Comparison of ENCODE assay signal across 11 mouse cellular contexts in the genomic region with DNA sequence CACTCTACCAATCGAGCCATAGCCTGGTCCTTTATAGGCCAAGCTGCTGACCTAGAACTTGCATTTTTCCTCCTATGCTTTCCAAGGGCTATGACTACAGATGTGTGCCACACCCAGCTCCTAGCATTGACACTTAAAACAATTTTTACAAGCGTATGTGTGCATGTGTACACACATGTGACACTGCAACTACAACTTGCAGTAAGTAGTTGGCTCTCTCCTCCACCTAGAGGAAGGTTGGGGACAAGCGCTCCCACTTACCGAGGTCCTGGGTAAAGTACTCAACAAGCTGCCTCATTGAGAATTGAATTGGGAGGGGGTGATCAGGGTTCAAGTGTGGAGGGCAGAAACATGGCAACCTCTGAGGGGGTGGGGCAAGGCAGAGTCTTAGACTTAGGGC. TPM values are rescaled to one million over a fixed set of nuclear protein-coding genes. Genes with fewer than 3 reads are reported as not detected.
DNase-seq lines count a peak whose midpoint lies in the region; ATAC-seq and TF ChIP-seq lines count a peak whose summit lies in the region.
"Had no signal": no experiment of that assay in that cellular context is flagged by ENCODE, and none has a peak within 500 bp of the region (broad histone marks: within the 10 kb centered on the region; RNA-seq: fewer than 3 reads in every experiment).

No protein-coding gene starts in this region.

- no peaks in the 10 kb centered on the region; the same call in 1 of the 2 replicates for H3K36me3 ChIP-seq in forebrain, embryonic 10.5 days (replicated peaks)
- no peaks in the 10 kb centered on the region; the same call in 1 of the 2 replicates for H3K36me3 ChIP-seq in forebrain, embryonic 16.5 days (ENCODE audit: control insufficient read depth, insufficient read depth)
- no peaks in the 10 kb centered on the region for H3K36me3 ChIP-seq in kidney, embryonic 16.5 days (ENCODE audit: insufficient read depth, low read length)
- peaks cover 0 to 19% of the 10 kb centered on the region in 2 experiments for H3K36me3 ChIP-seq in CH12.LX (replicated peaks in 1 of 2; ENCODE audit: control insufficient read depth in 1 of 2, insufficient read depth in 1 of 2, low read length in 1 of 2)
- H3K36me3 ChIP-seq in intestine, postnatal 0 days (ENCODE audit: control insufficient read depth, insufficient read depth): no peaks in the 10 kb centered on the region; the same call in 1 of the 2 replicates
- H3K36me3 ChIP-seq: hindbrain, embryonic 15.5 days; liver, embryonic 12.5 days had no signal

- TF ChIP-seq CTCF in CH12.LX (conservative IDR thresholded peaks at IDR 0.05 in 1 of 2, IDR thresholded peaks at IDR 0.05 in 1 of 2; ENCODE audit: low read depth in 2 of 2, low read length in 2 of 2): peak in 1 of 2 experiments; percentile 52; a peak in 2 of 4 replicates
- peak; percentile 64 for TF ChIP-seq CTCF in intestine, postnatal 0 days (IDR thresholded peaks at IDR 0.05; ENCODE audit: low read depth)

- H3K9me3 ChIP-seq in forebrain, embryonic 10.5 days: no peaks in the 10 kb centered on the region
- no peaks in the 10 kb centered on the region for H3K9me3 ChIP-seq in forebrain, embryonic 16.5 days (ENCODE audit: control insufficient read depth, low read length)
- H3K9me3 ChIP-seq in kidney, embryonic 16.5 days (ENCODE audit: low read length): no peaks in the 10 kb centered on the region
- H3K9me3 ChIP-seq in CH12.LX (replicated peaks; ENCODE audit: low read length): no peaks in the 10 kb centered on the region
- no peaks in the 10 kb centered on the region for H3K9me3 ChIP-seq in intestine, postnatal 0 days (ENCODE audit: control insufficient read depth)
- H3K9me3 ChIP-seq: hindbrain, embryonic 15.5 days; liver, embryonic 12.5 days had no signal

- no peaks in the 10 kb centered on the region for H3K27me3 ChIP-seq in forebrain, embryonic 10.5 days (ENCODE audit: poor library complexity, severe bottlenecking)
- H3K27me3 ChIP-seq in forebrain, embryonic 16.5 days (replicated peaks; ENCODE audit: control insufficient read depth, insufficient read depth, low read length): no peaks in the 10 kb centered on the region
- H3K27me3 ChIP-seq in kidney, embryonic 16.5 days (ENCODE audit: insufficient read depth, low read length): no peaks in the 10 kb centered on the region
- no peaks in the 10 kb centered on the region for H3K27me3 ChIP-seq in CH12.LX (replicated peaks)
- no peaks in the 10 kb centered on the region for H3K27me3 ChIP-seq in intestine, postnatal 0 days (replicated peaks; ENCODE audit: control insufficient read depth, insufficient read depth, low read length)
- H3K27me3 ChIP-seq: hindbrain, embryonic 15.5 days; liver, embryonic 12.5 days had no signal

- TF ChIP-seq RAD21 in CH12.LX (IDR thresholded peaks at IDR 0.05; ENCODE audit: low read depth, low read length): peak; percentile 24

- WGBS in forebrain, embryonic 10.5 days: 82% methylated on average over 4 of the region's 4 CpGs
- 83% methylated on average over 4 of the region's 4 CpGs for WGBS in forebrain, embryonic 16.5 days
- 86% methylated on average over 4 of the region's 4 CpGs for whole genome bisulfite sequencing in kidney, embryonic 16.5 days
- 74% methylated on average over 4 of the region's 4 CpGs for WGBS in intestine, postnatal 0 days

- ATAC-seq in forebrain, embryonic 16.5 days: no peak
- ATAC-seq in kidney, embryonic 16.5 days (ENCODE audit: low FRiP score, low TSS enrichment): peak; percentile 11; the same call in 1 of the 2 replicates
- ATAC-seq in intestine, postnatal 0 days: peak; percentile 37; the same call in 1 of the 2 replicates
- ATAC-seq: liver, embryonic 12.5 days had no signal

- peaks cover 27% of the 10 kb centered on the region for H3K4me1 ChIP-seq in forebrain, embryonic 10.5 days
- H3K4me1 ChIP-seq in forebrain, embryonic 16.5 days (replicated peaks; ENCODE audit: control insufficient read depth, insufficient read depth, low read length): peaks cover 16% of the 10 kb centered on the region
- H3K4me1 ChIP-seq in kidney, embryonic 16.5 days (ENCODE audit: insufficient read depth, low read length): peaks cover 16% of the 10 kb centered on the region; the same call in 1 of the 2 replicates
- peaks cover 5 to 13% of the 10 kb centered on the region in 2 experiments; a peak in 3 of 4 replicates for H3K4me1 ChIP-seq in CH12.LX (ENCODE audit: control insufficient read depth in 1 of 2, insufficient read depth in 2 of 2)
- H3K4me1 ChIP-seq in intestine, postnatal 0 days (replicated peaks; ENCODE audit: control insufficient read depth, insufficient read depth, low read length): peaks cover 5% of the 10 kb centered on the region; the same call in 1 of the 2 replicates

- TF ChIP-seq EP300 in CH12.LX (IDR thresholded peaks at IDR 0.05; ENCODE audit: low read length): no peak

- H3K27ac ChIP-seq in forebrain, embryonic 10.5 days: peak overlapping the region; percentile 79
- no peak overlapping the region for H3K27ac ChIP-seq in forebrain, embryonic 16.5 days (ENCODE audit: low read length)
- H3K27ac ChIP-seq in kidney, embryonic 16.5 days (ENCODE audit: low read length): no peak overlapping the region
- no peak overlapping the region for H3K27ac ChIP-seq in CH12.LX (ENCODE audit: insufficient read depth, low read depth)
- H3K27ac ChIP-seq in intestine, postnatal 0 days (ENCODE audit: low read depth, low read length): no peak overlapping the region
- H3K27ac ChIP-seq: liver, embryonic 12.5 days had no signal

- DNase-seq in forebrain, embryonic 10.5 days (ENCODE audit: extremely low spot score, low spot score): no peak
- no peak for DNase-seq in kidney, postnatal 25 days
- DNase-seq in CH12.LX (ENCODE audit: extremely low read depth): no peak
- DNase-seq in left cerebral cortex, postnatal 10 days (ENCODE audit: extremely low spot score in 1 of 2, low spot score in 2 of 2): no peak
- DNase-seq in layer of hippocampus, postnatal 14 days (ENCODE audit: low spot score in 2 of 2): no peak
- DNase-seq: cerebellum, adult 11-12 months had no signal

- TF ChIP-seq POLR2A in CH12.LX (IDR thresholded peaks at IDR 0.05; ENCODE audit: low read depth, low read length): no peak

- H3K9ac ChIP-seq in forebrain, embryonic 16.5 days (replicated peaks; ENCODE audit: low read depth, low read length): no peak overlapping the region
- no peak overlapping the region for H3K9ac ChIP-seq in kidney, embryonic 16.5 days (replicated peaks; ENCODE audit: low read length)
- H3K9ac ChIP-seq in CH12.LX (ENCODE audit: insufficient read depth, low read depth): no peak overlapping the region
- no peak overlapping the region for H3K9ac ChIP-seq in intestine, postnatal 0 days (ENCODE audit: low read depth, low read length)
- H3K9ac ChIP-seq: hindbrain, embryonic 15.5 days; liver, embryonic 12.5 days had no signal

- no peaks in the 10 kb centered on the region for H3K79me2 ChIP-seq in CH12.LX (replicated peaks; ENCODE audit: control insufficient read depth, extremely low read depth, insufficient read depth, poor library complexity, severe bottlenecking)

- H3K4me2 ChIP-seq in forebrain, embryonic 16.5 days (ENCODE audit: low read length): no peak overlapping the region
- no peak overlapping the region for H3K4me2 ChIP-seq in kidney, embryonic 16.5 days (replicated peaks; ENCODE audit: low read depth, low read length)
- H3K4me2 ChIP-seq in CH12.LX (ENCODE audit: insufficient read depth, low read depth, poor library complexity, severe bottlenecking): no peak overlapping the region
- no peak overlapping the region for H3K4me2 ChIP-seq in intestine, postnatal 0 days (replicated peaks; ENCODE audit: low read depth)
- H3K4me2 ChIP-seq: hindbrain, embryonic 15.5 days; liver, embryonic 12.5 days had no signal

- in situ Hi-C loops in CH12.LX (cut with MboI; ENCODE audit: low pct_ligation_motif_present, low pct_unique_long_range_greater_than_20kb, low sequenced_read_pairs): loop anchor here (10.0 to 25.0 kb wide), 2 partner anchors 96 to 349 kb away; partner anchors contain the start of gene Evi5l

- dilution Hi-C loops in CH12.LX (cut with MboI; ENCODE audit: extremely low pct_ligation_motif_present, extremely low pct_unique_long_range_greater_than_20kb, low sequenced_read_pairs): no loop called here

- H3K4me3 ChIP-seq in forebrain, embryonic 10.5 days: no peak overlapping the region
- no peak overlapping the region for H3K4me3 ChIP-seq in forebrain, embryonic 16.5 days (replicated peaks; ENCODE audit: low read length)
- H3K4me3 ChIP-seq in kidney, embryonic 16.5 days (ENCODE audit: low read length): no peak overlapping the region
- no peak overlapping the region for H3K4me3 ChIP-seq in CH12.LX (replicated peaks in 1 of 3; ENCODE audit: low read depth in 2 of 3, low read length in 2 of 3, poor library complexity in 1 of 3)
- H3K4me3 ChIP-seq in intestine, postnatal 0 days (ENCODE audit: low read depth, low read length): no peak overlapping the region
- H3K4me3 ChIP-seq: hindbrain, embryonic 15.5 days; liver, embryonic 12.5 days had no signal

- intact Hi-C loops in left cerebral cortex, postnatal 10 days (cut with DNase I): no loop called here

TF ChIP-seq in CH12.LX, 34 proteins besides CTCF, POLR2A, EP300 and RAD21:
- TF ChIP-seq JUND (conservative IDR thresholded peaks at IDR 0.05; ENCODE audit: low read depth, low read length) (no peak), SMC3 (IDR thresholded peaks at IDR 0.05; ENCODE audit: low read depth, low read length) (0 out of 2 replicates have a peak, but pooled peaks have one; percentile 28)

RNA-seq across cellular contexts. Expression of gene Cers4, which starts 18.0 kb away (rescaled TPM):
- 11.5 and 13.8 TPM in 2 replicates for polyA plus RNA-seq in forebrain, embryonic 10.5 days (2016; fragmentation: Nextera tagmentation; extraction: Ambion mirVana)
- polyA plus RNA-seq in forebrain, embryonic 16.5 days (2015; fragmentation: Nextera tagmentation; extraction: Ambion mirVana): 35.7 and 43.9 TPM in 2 replicates
- polyA plus RNA-seq in kidney, embryonic 16.5 days (2015; fragmentation: Nextera tagmentation; extraction: Ambion mirVana): 17.8 and 21.6 TPM in 2 replicates
- 8.6 and 13.3 TPM in 2 replicates for total RNA-seq in CH12.LX (2012; rRNA removed)
- 11.9 and 15.3 TPM in 2 replicates for total RNA-seq in CH12.LX (2014; rRNA removed)
- polyA plus RNA-seq in CH12.LX (2012; ENCODE audit: insufficient read length, low read depth): 9.9 and 11.4 TPM in 2 replicates
- 8.6 and 12.7 TPM in 2 replicates for polyA plus RNA-seq in intestine, postnatal 0 days (2015; fragmentation: Nextera tagmentation; extraction: Ambion mirVana)
- 10 to 100 TPM; 55.5 to 59.0 TPM for total RNA-seq in left cerebral cortex, postnatal 10 days (2021)
- total RNA-seq in layer of hippocampus, postnatal 14 days (2021): 10 to 100 TPM; 36.5 to 40.6 TPM
